Mouse (Mus musculus) heart, postnatal 0 days (tissue): ENCODE measurements around the gene Fndc10.

Source experiments
- CTCF ChIP-seq: IDR thresholded peaks from 2 replicates; pipeline ENCODE4 v1.5.1; 2016; ENCODE audit warnings: antibody characterized with exemption, control low read depth, low read depth
- EP300 ChIP-seq: IDR thresholded peaks from 2 replicates; pipeline ENCODE4 v1.6.1; 2016; ENCODE audit warnings: antibody characterized with exemption, low read depth

DNA sequence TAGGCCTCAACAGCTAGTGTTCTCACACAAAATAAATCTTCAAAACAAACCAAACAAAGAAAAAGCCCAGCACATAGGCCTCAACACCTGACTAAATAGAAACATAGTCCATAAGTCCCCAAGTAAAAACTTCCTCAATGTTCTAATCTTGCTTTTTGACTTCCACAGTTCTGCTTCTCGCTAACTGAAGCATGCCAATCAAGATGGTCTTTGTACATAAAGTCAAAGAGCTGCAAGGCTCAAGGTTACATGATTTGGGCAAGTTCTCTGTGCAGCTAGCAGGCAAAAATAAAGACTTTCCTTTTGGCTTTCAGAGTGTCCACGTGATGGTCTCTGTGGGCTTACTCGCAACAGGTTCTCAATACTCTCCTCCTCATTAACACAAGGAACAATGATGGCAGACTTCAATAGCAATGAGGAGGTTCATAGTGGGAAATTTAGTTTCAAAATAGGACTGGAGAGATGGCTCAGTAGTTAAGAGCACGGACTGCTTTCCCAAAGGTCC is 9.3 kb downstream of the Fndc10 start:
- TF ChIP-seq EP300 = no peak
- no peak for TF ChIP-seq CTCF
